Mouse (Mus musculus) forebrain, postnatal 0 days (tissue): ENCODE results near the gene Tmem177. TPM values are rescaled to one million over a fixed set of nuclear protein-coding genes. Genes with fewer than 3 reads are reported as not detected.

Experiments used
- ATAC-seq: fragments of 200-750 bp; cut with Nextera tagmentation; 2 replicates; pipeline ENCODE4 v1.8.0; 2017; ENCODE audit warnings: mild to moderate bottlenecking, moderate library complexity
- DNase-seq: peaks from one replicate; pipeline ENCODE4 v3.0.0-alpha.2; 2015
- H3K27ac ChIP-seq: fragments of 300-500 bp; sonication (generic); 2 replicates; pipeline ENCODE4 v1.5.1; 2014; ENCODE audit warnings: low read depth, mild to moderate bottlenecking, antibody characterized with exemption, low read length, moderate library complexity, mixed read lengths
- H3K27me3 ChIP-seq: fragments of 300-500 bp; sonication (generic); 2 replicates; pipeline ENCODE4 v1.6.1; 2014; ENCODE audit warnings: mild to moderate bottlenecking, low read length, mixed read lengths; ENCODE audit not compliant: insufficient read depth
- H3K36me3 ChIP-seq: fragments of 300-500 bp; sonication (generic); 2 replicates; pipeline ENCODE4 v1.6.1; 2014; ENCODE audit warnings: mild to moderate bottlenecking, moderate library complexity; ENCODE audit not compliant: insufficient read depth
- H3K4me1 ChIP-seq: fragments of 300-500 bp; sonication (generic); 2 replicates; pipeline ENCODE4 v1.6.1; 2014; ENCODE audit warnings: antibody characterized with exemption; ENCODE audit not compliant: insufficient read depth
- H3K4me2 ChIP-seq: fragments of 300-500 bp; sonication (generic); 2 replicates; pipeline ENCODE4 v1.6.1; 2014; ENCODE audit warnings: low read depth, mild to moderate bottlenecking, moderate library complexity
- H3K4me3 ChIP-seq: fragments of 300-500 bp; sonication (generic); 2 replicates; pipeline ENCODE4 v1.5.1; 2014; ENCODE audit warnings: low read depth, low read length, mixed read lengths
- H3K9ac ChIP-seq: fragments of 300-500 bp; sonication (generic); 2 replicates; pipeline ENCODE4 v1.6.1; 2014; ENCODE audit warnings: mild to moderate bottlenecking
- H3K9me3 ChIP-seq: fragments of 300-500 bp; sonication (generic); 2 replicates; pipeline ENCODE4 v1.6.1; 2016; ENCODE audit warnings: low read length
- CTCF ChIP-seq: sonication (generic); IDR thresholded peaks from 2 replicates; pipeline ENCODE4 v1.5.1; 2016; ENCODE audit warnings: antibody characterized with exemption, control low read depth, low read depth
- whole genome bisulfite sequencing: fragments of 180-500 bp; shearing (Covaris S2); extraction: QIAGEN DNeasy Blood & Tissue Kit; methylation state at CpG from one replicate; pipeline ENCODE4 v1.1.7; 2014; 5-methylcytosine and 5-hydroxymethylcytosine counted together
- polyA plus RNA-seq: library from polyadenylated mRNA; unstranded; fragments of >200 nt; fragmentation: Nextera tagmentation; extraction: Ambion mirVana; gene quantifications from 2 replicates; pipeline ENCODE4 v1.2.1, GENCODE M21; 2015
- total RNA-seq: library from RNA; depleted of rRNA; stranded (reverse); fragments of >200 nt; gene quantifications from 2 replicates; pipeline ENCODE4 v1.2.3, GENCODE M21; 2014

Gene Tmem177
- total and polyA plus RNA-seq, 2 experiments from 2014 or later: 5.4 to 6.9 TPM

DNA sequence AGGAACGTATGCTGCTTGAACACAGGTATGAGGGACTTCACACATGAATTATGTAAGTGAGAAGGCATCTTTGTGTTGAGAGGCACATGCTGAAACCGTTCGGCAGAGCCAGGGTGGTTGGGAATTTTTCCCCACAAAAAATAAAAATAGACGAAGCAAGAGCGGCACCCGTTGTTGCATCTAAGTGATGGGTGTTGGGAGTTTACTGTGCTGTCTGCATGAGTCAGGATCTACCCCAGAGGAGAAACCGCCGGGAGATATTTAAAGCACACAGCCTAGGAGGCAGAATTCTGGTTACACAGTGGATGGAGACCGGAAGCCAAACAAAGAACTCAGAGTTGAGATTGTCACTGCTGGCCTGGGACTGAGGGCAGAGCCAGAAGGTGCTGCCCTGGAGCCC is 21.9 kb downstream of the Tmem177 start:
- Histone ChIP-seq H3K9ac (no peak overlapping the region), H3K9me3 (no peaks in the 10 kb centered on the region), H3K4me2 (no peak overlapping the region), H3K4me3 (no peak overlapping the region), H3K27ac (no peak overlapping the region), H3K36me3 (no peaks in the 10 kb centered on the region), H3K27me3 (no peaks in the 10 kb centered on the region), H3K4me1 (peaks cover 9% of the 10 kb centered on the region; the same call in 1 of the 2 replicates)
- DNase-seq (peak; percentile 39), ATAC-seq (peak; percentile 42; the same call in 1 of the 2 replicates)
- no peak for TF ChIP-seq CTCF
- 73% methylated on average over 9 of the region's 9 CpGs for WGBS

DNA sequence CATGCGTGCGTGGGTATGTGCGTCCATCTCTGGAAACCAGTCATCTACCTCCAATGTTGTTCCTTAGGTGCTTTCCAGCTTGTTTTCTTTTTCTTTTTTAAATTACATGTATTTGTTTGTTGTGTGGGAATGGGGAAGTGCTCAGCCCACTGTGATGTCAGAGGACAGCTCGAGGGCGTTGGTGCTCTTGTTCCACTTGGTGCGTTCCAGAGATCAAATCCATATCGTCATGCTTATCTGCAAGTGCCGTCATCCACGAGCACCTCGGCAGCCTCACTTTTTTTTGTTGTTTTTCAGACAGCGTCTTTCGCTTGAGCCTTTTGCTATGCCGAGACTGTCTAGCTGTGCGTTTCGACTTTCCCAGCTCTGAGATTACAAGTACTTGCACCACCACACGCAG is 23.7 kb downstream of the Tmem177 start:
- Histone ChIP-seq H3K4me3 (no peak overlapping the region), H3K27me3 (no peaks in the 10 kb centered on the region), H3K4me2 (no peak overlapping the region), H3K9ac (no peak overlapping the region), H3K4me1 (peaks cover 6% of the 10 kb centered on the region; the same call in 1 of the 2 replicates), H3K36me3 (no peaks in the 10 kb centered on the region), H3K27ac (no peak overlapping the region), H3K9me3 (no peaks in the 10 kb centered on the region)
- no peak for ATAC-seq
- no peak for TF ChIP-seq CTCF
- no peak for DNase-seq
- WGBS: 87% methylated on average over 16 of the region's 16 CpGs

DNA sequence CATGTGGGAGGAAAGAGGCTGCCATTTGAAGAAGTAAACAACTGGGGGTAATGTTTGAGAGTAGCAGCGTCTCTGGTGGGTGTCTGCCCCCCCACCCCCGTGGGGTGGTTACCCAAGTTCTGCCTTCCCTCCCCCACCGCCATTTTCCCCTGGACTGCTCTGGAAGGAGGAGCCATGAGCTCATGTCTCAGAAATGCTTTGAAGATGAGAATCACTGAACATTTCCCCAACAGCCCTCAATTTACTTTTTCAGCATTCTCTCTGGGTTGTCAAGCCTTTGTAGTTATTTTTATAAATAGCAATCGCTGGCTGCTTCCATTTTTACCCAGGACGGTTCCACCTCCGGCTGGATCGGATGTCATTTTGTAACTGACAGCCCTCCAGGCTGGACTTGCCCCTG is 26.7 kb downstream of the Tmem177 start:
- no peak for TF ChIP-seq CTCF
- 41% methylated on average over 7 of the region's 7 CpGs for WGBS
- Histone ChIP-seq H3K27ac (no peak overlapping the region), H3K27me3 (no peaks in the 10 kb centered on the region), H3K36me3 (no peaks in the 10 kb centered on the region), H3K4me2 (no peak overlapping the region), H3K4me1 (peaks cover 6% of the 10 kb centered on the region; the same call in 1 of the 2 replicates), H3K4me3 (no peak overlapping the region), H3K9ac (no peak overlapping the region), H3K9me3 (no peaks in the 10 kb centered on the region)
- ATAC-seq: no peak
- DNase-seq: no peak

DNA sequence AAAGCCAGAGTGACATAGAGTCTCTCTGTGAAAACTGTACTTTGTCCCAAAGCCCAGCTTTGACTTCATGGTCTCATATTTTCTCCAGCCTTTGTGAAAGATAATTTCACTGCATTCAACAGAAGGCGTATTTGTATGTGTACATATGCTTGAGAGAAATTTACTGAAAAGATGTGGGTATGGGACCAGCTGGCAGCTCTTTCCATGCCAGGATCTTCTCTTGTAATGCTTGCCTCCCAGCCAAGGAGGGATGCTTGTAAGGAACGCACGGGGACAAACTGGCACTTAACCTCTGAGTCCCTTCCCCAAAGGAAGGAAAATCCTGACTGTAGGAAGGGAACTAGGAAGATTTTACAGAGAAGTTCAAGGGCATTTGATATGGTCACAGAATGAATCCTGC is 28.7 kb downstream of the Tmem177 start:
- H3K9me3 ChIP-seq: no peaks in the 10 kb centered on the region
- H3K4me3 ChIP-seq: no peak overlapping the region
- ATAC-seq: peak; percentile 87
- H3K4me2 ChIP-seq: no peak overlapping the region
- H3K9ac ChIP-seq: no peak overlapping the region
- TF ChIP-seq CTCF: no peak
- 62% methylated on average over 3 of the region's 3 CpGs for WGBS
- H3K27me3 ChIP-seq: no peaks in the 10 kb centered on the region
- H3K27ac ChIP-seq: 0 out of 2 replicates have a peak overlapping the region, but pooled peaks have one; percentile 29
- H3K36me3 ChIP-seq: no peaks in the 10 kb centered on the region
- peaks cover 6% of the 10 kb centered on the region; the same call in 1 of the 2 replicates for H3K4me1 ChIP-seq
- DNase-seq: peak; percentile 88

DNA sequence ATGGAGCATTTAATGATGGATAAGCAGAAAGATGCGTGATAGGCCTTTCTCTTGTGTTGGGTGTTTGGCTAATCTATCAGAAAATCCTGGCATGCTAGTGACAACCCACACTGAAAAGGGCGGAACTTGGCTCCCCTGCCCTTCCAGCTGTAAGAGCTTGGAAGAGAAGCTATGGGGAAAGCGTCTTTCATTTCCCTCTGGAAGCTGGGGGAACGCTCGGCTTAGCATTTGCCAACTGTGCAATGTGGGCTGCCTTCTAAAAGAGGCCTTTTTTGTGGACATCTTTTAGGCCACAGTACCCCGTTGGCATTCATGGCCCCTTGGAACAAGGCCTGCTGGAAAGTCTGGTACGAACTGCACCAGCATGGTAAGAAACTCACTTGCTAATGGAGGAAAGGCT is 34.1 kb downstream of the Tmem177 start:
- H3K27me3 ChIP-seq: no peaks in the 10 kb centered on the region
- H3K27ac ChIP-seq: peak overlapping the region; percentile 66
- no peak for TF ChIP-seq CTCF
- no peaks in the 10 kb centered on the region for H3K9me3 ChIP-seq
- no peak overlapping the region for H3K9ac ChIP-seq
- H3K36me3 ChIP-seq: no peaks in the 10 kb centered on the region
- peak; percentile 89 for ATAC-seq
- 31% methylated on average over 7 of the region's 7 CpGs for WGBS
- peak; percentile 83 for DNase-seq
- H3K4me1 ChIP-seq: 0 out of 2 replicates have a peak, but pooled peaks cover 3% of the 10 kb centered on the region
- H3K4me3 ChIP-seq: no peak overlapping the region
- no peak overlapping the region for H3K4me2 ChIP-seq

GRCm38 (mm10) chr1:119877469-119877868 is 35.5 kb downstream of the Tmem177 start:
- Histone ChIP-seq H3K4me2 (no peak overlapping the region), H3K27me3 (no peaks in the 10 kb centered on the region), H3K36me3 (no peaks in the 10 kb centered on the region), H3K4me1 (0 out of 2 replicates have a peak, but pooled peaks cover 3% of the 10 kb centered on the region), H3K9me3 (no peaks in the 10 kb centered on the region), H3K27ac (no peak overlapping the region), H3K4me3 (no peak overlapping the region), H3K9ac (no peak overlapping the region)
- no peak for TF ChIP-seq CTCF
- 90% methylated on average over 4 of the region's 4 CpGs for WGBS
- no peak for ATAC-seq
- DNase-seq: no peak

- Histone ChIP-seq H3K4me1 (no peaks in the 10 kb centered on the region), H3K9me3 (no peaks in the 10 kb centered on the region), H3K4me2 (no peak overlapping the region), H3K36me3 (no peaks in the 10 kb centered on the region), H3K4me3 (no peak overlapping the region), H3K27ac (no peak overlapping the region), H3K9ac (no peak overlapping the region), H3K27me3 (no peaks in the 10 kb centered on the region)
- 0 out of 2 replicates have a peak, but pooled peaks have one; percentile 10 for ATAC-seq
- no peak for TF ChIP-seq CTCF
- DNase-seq: no peak
- 53% methylated on average over 13 of the region's 13 CpGs for WGBS
Measured at GRCm38 (mm10) chr1:119868395-119869161, 44.4 kb downstream of the Tmem177 start.
